Mouse (Mus musculus) T-cell, adult 2 months (primary cell): ENCODE results near the gene Pfkl.
"Not testable (repeated sequence)": the region's sequence is repeated elsewhere in the genome, so short reads cannot be mapped to it uniquely, and the experiment has no call there.

Source experiments
- DNase-seq: peaks from one replicate; pipeline ENCODE4 v3.0.0; 2022; ENCODE audit warnings: low spot score

Gene Pfkl

DNA sequence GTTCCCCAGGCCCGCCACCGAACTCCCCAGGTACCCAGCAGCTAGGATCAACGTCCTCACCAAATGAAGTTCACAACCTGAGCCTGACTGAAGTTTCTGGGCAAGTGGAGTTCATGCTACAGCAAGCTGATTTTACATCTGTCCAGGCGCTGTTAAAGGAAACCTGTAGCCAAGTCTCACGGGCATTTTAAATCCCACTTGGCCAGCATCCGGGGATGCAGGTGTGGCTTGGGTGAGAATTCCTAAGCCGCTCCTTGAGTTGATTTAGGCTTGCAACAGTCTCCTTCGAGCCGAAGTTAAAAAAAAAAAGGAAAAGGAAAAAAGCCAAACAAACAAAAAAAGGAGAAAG lies at the start of gene Pfkl:
Gene Pfkl (minus strand): TSS at position 139 of the 349 bp plus-strand sequence.
- DNase-seq = no peak

DNA sequence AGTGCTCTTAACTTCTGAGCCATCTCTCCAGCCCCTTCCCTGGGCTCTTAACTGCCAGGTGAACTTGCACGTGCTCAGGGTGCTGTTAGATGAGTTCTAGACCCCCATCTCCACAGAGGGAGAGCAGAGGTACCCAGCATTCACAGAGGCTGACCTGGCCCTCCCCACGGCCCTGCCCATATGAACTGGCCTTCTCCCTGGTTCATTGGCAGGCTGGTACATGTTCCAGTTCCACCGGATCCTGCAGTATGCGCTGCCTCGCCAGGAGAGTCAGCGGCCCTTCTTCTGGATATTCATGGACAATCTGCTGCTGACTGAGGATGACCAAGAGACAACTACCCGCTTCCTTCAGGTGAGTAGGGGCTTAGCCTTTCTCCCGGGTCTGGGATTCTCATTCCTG lies 47.2 kb upstream of the Pfkl start:
- DNase-seq = no peak

DNA sequence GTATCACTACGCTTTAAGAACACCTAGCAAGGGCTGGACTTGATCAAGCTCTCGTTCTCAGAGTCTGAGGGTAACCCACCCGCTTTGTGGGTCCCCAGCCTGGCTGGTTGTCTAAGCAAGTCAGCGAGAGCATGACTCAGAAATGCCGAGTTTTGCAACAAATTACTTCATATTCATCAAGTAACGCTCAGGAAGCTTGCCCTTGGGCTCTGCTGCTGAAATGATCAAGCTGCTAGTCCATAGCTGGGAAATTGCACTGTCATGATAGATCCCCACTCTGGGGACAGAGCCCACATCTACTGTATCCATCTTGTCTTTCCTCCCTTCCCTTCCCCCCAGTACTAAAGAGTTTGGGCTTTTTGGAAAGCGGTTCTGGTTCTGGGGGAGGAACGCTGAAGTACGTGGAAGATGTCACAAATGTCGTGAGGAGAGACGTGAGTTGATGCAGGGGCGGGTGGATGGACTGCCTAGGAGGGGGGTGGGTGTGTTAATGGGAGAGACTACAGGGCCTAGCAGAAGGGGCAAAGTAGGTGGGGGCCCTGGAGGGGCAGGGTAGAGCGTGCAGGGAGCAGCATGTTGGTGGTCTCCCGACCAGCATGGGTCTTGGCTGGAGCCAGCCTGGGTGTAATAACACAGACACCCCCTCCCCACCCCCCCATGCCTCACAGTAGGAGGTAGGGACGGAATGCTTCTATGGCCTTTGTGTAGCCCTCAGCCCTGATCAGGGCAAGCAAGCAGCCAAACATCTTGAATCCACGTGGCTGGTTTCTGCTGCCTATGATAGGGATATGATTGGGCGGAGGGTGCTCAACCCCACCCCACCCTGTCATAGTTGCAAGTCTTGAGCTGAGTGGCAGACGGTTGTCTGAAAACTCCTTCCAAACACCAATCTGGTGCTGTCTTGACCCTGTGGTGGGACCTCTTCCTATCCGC lies 45.0 kb upstream of the Pfkl start:
- DNase-seq = no peak

DNA sequence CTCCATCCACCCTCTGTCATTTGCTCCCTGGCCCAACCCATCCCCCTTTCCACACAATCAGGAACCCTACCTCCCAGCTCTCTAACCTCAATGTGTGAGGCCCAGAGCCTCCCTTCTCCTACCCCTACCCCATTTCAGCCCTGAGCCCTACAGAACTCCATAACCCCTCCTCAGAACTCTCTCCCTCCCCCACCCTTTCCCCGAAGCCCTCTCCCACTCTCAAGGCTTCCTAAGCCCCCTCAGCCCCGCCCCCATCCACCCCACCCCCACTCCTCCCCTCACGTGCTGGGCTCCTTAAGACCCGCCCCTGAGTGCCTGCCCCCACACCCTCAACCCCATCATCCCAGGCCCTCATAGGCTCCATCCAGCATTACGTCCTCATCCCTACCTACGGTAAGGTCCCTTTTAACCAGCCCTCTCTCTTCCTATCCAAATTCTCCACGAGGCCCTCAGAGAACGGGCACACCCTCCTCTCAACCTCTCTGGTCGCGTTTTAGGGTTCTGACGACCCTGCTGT lies 39.7 kb upstream of the Pfkl start:
- DNase-seq = no peak

DNA sequence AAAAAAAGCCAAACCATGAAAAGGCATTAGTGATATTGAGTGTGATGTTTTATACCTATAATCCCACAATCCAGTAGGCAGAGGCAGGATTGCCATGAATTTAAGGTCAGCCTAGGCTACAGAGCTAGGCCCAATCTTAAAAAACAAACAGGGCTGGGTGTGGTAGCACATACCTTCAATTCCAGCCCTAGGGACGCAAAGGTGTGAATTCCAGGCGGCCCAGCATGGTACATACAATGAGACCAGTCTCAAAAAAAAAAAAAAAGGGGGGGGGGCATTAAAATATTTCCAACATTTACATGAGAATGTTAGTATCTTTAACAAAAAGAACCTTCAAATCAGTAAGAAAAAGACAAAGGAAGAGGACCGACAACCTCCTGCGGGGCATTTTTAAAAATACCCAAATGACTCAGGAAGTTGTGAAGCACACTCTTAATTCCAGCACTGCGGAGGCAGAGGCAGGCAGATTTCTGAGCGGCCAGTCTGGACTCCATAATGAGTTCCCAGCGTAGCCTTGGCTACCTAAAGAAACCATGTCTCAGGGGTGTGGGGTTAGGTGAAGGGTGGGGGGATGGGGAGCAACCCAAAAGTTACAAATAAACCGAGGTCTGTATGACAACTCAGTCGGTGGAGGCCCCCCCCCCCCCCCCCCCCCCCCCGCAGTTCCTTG lies 38.3 kb upstream of the Pfkl start:
- no peak for DNase-seq

DNA sequence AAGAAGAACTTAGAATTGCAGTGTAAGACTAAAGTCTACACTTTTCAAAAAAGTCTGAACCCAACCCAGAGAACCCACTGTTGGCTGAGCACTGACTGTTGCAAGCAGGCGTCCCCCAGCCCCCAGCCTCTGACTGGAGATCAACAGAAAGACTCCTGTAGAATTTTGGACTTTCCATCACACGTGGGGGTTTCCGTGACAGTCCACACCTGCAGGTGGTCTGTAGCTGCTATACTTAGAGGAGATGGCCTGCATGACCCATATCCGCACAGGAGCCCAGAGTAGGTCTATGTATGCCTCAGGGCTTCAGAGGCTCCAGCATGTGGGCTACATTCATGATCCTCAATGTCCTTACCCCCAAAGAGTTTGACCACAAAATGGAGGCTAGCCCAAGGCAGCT lies 36.5 kb upstream of the Pfkl start:
- no peak for DNase-seq

DNA sequence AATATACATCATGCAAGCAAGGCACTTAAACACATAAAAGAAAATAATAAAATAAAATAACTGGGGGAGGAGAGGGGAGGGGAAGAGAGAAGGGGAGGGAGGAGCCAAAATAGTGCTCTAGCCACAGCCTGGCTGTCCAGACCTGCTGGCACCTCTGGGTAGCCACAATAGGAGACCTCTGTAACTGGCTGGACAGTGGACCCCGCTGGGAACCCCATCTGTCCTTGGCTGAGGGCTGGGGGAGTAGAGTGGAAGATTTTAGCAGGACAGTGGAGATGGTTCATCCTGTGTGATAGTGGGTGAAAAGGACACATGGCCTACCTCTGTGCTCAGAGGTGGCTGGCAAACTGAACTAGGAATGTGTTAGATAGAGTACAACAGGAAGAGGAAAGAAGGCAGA lies 34.6 kb upstream of the Pfkl start:
- no peak for DNase-seq

DNA sequence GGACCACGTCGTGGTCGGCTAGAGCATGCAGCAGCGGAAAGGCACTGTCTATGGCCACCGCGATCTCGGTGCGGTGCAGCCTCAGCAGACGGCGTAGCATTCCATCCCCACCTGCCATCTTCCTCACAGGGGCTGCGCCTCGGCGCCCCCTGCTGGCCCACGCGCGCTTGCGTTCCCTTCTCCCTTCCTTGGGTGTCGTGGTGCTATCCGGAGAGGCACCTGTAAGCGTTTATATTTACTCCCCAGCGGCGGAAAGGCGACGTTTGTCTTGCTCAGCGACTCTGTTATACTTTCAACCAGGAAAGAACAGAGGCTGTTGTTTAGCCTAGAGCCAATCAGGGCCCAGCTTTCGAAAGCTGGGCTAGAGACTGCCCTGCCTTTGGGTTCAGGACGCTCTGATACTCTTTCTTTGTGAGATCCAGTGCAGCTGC lies 33.5 kb upstream of the Pfkl start, which contains the start of gene Aire:
Gene Aire (minus strand): TSS at position 205 of the 431 bp plus-strand sequence.
- DNase-seq = peak; percentile 80

DNA sequence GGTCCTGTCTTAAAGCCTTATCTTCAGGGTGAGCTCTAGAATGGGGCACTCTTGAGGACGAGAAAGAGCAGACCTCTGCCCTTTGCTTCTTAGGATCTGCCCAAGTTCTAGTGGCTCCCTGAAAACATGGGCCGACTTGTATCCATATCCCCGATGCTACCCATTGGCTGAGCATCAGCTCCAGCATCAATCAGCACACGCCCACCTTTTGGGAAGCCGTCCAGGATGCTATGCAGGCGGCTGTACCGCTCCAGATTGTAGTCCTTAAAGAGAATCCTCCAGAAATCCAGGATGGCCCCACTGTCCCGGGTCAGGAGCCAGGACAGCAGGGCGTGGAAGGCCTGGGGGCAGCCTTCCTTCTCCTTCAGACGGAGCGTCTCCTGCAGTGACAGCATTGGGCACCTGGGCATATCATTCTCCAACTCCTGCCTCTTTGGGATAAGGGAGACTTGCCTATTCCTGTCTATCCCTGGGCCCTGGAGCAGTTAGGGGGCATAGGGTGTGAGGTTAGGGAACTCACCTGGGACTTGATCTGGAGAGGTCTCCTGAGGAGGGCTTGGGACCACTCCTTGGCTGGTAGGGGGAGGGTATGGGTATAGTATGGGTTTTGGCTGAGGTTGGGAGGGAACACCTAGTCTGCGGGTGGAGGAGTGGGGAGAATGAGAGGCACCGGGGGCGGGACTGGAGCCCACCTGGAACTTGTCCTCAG lies 33.0 kb upstream of the Pfkl start:
- no peak for DNase-seq

DNA sequence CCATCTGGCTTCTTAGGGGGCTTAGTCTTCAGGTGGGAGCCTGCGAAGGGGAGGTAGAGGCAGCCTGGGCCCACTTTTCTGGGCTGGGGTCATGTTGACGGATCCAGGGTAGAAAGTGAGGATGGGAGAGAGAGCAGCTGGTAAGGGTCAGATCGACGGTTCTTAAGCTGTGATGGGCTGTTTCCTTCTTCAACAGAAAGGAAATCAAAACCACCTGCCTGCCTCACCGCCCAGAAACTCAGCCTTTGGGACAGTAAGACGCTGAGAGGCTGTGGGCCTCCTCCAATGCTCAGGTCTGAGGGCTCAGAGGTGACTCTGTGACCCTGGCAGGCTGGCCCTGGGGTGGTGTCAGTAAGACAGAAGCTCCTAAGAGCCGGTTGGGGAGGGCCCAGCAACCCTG lies 32.2 kb upstream of the Pfkl start:
- DNase-seq = no peak

DNA sequence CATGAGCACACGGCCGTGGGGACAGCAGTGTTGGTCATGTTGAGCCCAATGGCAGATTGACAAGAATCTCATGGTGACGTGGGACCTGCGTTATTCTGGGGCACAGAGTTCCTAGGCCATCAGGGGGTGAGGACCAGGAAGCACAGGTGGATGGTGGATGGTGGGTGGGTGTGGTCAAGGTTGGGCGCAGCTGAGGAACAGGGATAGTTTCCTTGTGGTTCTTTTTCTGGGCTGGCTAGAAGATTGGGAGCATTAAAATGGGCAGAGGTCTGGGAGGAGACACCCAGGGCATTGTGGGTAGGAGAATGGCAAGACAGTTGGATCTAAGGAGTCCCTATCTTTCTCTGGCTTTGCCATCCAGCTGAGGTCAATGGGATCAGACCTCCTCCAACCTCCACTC lies 31.8 kb upstream of the Pfkl start, which contains the start of gene Dnmt3l:
Gene Dnmt3l (plus strand): TSS at position 301 of the 400 bp plus-strand sequence.
- no peak for DNase-seq

DNA sequence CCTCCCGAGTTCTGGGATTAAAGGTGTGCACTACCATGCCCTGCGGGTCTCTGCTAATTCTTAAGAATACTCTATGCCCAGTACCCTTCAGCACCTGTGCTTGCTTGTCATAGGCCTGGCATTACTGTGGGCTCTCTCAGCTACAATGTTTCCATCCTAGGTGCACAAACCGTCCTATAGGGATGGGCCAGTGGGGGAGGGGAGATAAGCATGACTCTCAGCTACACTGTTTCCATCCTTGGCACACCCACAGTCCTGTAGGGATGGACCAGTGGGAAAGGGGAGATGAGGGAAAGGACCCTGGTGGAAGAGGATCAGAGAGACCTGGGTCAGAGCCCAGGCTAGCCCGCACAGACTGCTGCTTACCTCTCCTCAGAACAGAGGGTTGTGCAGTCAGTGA lies 27.3 kb upstream of the Pfkl start:
- DNase-seq = no peak

DNA sequence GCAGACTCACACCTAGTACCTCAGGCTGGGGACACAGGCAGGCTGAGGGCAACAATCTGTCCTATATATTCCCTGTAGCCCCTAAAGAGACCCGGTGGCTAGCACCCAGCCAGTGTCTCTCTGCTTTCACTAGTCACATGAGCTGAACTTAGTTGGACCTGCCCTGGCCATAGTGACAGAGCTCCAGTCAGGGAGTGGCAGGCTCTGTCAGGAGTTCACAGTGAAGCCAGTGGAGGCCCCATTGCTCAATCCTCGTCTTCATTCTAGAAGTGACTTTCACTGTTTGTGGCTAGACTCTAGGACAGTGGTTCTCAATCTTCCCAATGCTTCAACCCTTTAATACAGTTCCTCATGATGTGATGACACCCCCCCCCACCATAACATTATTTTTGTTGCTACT lies 22.1 kb upstream of the Pfkl start:
- no peak for DNase-seq

DNA sequence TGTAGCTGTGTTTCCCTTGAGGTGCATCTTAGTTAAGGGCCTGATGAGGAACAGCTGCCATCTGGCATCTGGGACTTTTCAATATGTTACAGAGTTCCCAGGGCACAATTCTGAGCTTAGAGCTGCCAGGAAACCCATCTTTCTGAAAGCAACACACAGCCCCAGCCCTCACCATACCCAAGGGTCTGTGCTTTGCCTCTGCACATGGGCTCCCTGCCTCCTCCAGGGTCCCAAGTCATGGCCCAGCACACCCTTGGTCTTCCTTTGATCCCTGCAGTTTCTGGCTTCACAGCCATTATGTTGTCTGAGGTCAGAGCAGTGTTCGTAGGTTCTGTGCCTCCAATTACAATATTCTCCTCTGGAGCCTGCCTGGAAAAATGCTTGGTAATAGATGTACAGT lies 19.2 kb upstream of the Pfkl start:
- no peak for DNase-seq

DNA sequence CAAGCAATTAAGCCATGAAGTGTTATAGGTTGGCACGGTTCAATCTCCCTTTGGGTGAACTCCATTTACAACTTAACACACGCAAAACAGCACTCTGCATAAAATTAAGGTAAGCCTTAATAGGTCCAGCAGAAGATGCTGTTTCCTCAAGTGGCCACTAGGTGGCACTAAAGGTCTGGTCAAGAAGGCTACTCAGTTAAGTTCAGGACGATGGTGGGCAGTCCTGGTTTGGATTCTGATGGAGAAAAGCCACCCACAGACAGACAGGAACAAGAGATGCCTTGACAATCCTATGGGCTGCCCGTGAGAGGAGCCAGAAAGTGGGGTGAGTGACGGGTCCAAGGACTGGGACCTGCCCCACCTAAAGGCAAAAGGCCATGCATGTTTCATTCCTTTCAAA lies 18.2 kb upstream of the Pfkl start:
- peak; percentile 66 for DNase-seq

DNA sequence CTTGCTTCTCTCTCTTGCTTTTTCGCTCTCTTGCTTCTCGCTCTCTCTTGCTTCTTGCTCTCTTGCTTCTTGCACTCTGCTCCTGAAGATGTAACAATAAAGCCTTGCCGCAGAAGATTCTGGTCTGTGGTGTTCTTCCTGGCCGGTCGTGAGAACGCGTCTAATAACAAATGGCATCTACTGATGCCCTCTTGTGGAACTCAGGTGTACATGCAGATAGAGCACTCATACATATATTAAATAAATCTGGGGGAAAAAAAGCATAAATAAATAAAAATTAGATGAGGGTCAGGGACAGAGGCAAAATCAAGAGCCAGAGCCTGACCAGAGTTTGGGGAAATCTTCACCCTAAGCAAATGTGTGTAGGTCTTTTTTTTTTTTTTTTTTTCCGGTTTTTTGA lies 15.6 kb upstream of the Pfkl start:
- not testable (repeated sequence) for DNase-seq

DNA sequence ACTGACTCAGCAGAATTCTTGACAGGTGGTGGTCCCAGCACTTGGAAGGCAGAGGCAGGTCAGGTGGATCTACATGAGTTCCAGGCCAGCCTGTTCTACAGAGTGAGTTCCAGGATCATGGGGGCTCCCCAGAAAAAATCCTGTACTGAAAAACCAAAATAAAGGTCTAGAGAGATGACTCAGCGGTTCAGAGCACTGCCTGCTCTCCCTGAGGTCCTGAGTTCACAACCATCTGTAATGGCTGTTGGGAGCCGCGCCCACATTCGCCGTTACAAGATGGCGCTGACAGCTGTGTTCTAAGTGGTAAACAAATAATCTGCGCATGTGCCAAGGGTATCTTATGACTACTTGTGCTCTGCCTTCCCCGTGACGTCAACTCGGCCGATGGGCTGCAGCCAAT lies 10.1 kb upstream of the Pfkl start:
- not testable (repeated sequence) for DNase-seq

DNA sequence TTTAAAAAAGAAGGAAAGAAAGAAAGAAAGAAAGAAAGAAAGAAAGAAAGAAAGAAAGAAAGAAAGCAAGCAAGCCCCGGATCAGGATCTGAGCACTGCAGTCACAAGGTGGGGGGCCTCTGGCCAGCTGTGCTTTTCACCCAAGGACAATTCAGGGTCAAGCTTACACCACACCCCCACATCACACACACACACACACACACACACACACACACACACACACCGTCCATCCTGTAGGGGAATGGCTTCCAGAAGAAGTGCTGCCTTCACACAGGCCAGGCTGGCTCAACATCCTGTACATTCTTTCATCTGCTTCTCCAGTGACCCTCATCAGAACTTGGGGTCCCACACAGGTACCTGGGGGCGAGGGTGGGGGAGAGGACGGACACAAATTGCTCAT lies 9.4 kb upstream of the Pfkl start:
- no peak for DNase-seq

DNA sequence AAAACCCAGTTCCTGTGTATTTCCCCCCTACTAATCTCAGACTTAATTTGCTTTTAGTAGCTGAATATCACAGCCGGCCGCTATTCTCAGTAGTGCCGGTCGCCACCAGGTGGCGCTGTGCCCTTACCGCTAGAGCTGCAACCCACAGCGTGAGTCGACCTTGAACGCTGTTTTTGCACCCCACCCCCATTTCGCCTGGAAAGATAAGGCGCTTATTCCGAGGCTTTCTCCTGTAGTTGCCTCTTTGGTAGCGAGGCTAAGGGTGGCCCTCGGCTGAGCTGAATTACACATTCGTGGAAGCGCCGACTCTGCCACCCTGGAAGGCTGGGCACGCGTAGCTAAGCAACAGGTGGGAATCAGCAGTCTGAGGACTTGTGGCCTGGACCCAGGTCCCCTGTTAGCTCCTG lies 8.9 kb upstream of the Pfkl start:
- peak; percentile 69 for DNase-seq

DNA sequence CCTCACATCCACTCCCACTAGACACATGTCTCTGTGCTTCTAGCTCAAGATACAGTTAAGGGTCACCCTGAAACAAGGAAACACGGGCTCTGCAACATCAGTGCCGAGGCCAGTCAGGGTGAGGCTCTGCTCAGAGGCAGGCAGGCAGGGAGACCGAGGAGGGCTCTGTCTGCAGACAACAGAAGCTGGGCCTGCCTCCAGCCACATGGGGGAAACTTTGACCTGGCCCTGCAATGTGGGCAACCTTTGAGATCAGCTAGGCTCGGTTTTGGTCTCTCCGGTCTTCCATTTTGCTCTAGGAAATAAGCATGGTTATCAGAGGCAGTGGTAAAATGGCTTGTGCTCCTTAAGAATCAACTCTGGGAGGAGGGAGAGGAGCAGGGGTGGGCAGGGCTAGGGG lies 6.5 kb upstream of the Pfkl start:
- no peak for DNase-seq

DNA sequence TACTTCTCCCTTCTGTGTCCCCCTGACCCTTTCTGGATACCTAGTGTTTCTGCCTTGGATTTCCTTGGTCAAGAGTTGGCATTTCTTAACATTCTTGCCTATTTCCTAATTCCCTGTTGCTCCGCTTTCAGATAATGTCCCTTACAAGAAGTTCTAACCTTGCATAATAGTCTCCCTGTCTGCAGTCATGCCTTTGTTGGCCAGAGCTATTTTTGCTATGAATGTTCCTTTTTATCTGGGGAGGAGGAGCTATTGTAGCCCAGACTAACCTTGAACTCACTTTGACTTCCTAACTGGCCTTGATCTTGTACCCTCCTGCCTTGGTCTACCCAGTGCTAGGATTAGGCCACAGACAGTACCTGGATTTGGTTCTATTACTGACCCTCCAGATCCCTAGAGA lies 5.6 kb upstream of the Pfkl start:
- DNase-seq = no peak

DNA sequence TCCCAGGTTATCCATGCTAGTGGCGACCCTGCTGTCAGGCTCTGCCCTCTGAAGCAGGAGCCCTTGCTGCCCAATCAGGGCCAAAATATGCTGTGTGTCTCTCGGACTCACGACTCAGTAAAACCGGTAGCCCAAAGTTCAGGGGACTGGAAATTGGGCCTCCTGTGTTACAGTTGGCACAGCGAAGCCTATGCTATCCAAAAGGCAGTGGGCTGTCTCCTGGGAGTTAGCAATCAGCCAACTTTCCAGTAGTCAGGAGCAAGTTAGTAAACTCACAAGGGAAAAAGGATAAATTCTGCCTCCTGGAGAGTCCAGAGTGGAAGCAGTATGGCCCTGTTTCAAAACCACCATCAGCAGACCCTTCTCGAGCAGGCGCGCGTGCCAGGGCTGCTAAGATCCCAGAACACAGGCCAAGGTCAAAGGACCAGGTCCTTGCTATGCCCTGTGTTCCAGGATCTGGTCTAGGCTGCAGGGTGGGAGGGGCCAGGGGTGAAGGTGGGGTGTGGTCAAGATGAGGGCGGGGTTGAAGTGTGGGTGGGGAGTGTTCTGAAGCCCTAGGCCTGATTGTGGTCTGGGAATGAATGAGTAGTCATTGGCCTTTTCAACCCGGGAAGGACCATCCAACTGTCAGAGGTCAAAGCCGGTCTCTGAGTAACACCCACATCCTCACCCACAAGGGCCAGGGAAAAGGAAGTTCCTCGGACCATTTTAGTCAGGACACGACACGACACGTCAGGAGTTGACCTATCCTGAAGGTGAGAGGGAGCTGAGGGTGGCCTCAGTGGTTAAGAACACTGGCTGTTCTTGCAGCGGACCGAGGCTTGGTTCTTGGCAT lies 3.0 kb upstream of the Pfkl start:
- DNase-seq = no peak
